Mouse (Mus musculus) CD4-positive, CD25-positive, alpha-beta regulatory T cell, adult 2 months (primary cell): Measurements from ENCODE around the gene Tmem212.

ENCODE experiments used
- DNase-seq: peaks from one replicate; pipeline ENCODE4 v3.0.0-alpha.2; 2012; ENCODE audit warnings: low read depth, low spot score

Tmem212 gene

DNA sequence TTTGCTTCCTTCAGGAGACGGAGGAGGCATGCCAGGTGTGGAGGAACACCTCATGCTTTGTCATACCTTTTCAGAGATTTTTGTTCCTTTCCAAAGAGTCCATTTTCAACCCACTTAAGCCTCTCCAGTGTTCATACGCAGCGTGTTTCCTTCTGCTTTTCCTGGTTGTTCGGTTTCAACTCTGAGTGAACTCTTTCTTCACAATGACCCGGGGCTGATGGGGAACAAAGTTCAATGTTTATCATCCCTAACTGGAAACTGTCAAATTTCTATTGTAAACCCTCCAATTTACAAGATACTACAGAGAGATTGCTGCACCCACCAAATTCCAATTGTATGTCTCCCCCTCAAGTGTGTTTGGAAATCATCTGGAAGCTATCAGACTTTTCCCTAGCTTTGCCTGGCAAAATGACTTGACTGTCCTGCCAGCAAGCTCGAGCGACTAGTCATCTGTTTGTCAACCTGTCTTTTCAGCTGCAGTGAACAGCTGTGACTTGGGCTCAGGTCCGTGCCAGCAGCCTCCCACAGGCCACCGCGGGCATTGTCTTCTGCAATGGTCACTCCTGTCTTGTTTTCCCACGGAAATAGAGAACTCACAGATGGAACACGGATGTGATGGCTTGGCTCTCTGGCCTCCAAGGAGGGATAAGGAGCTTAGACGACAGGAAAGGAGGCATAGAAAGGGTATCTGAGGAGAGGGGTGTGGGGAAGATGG lies 3.0 kb upstream of the Tmem212 start:
- DNase-seq, result no peak

- DNase-seq, result no peak
Measured at GRCm38 (mm10) chr3:27898178-27898577, 2.0 kb upstream of the Tmem212 start.

DNA sequence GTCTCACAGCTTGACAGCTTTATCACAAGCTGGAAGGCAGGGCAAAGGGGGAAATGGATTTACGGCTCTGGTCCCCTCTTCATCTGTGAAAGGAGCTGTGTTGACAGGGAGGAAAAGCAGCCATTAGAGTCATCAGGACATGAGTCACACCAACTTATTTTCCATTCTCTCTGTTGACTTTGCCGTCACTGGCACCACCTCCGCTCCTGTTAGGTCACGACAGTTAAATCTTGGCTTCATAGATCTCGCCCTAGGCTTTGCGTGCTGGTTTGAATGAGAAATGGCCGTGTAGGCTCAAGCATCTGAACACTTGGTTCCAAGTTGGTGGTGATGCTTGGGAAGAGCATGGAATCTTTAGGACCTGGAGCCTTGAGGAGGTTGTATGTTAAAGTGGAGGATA lies 9.6 kb downstream of the Tmem212 start:
- DNase-seq, result no peak

DNA sequence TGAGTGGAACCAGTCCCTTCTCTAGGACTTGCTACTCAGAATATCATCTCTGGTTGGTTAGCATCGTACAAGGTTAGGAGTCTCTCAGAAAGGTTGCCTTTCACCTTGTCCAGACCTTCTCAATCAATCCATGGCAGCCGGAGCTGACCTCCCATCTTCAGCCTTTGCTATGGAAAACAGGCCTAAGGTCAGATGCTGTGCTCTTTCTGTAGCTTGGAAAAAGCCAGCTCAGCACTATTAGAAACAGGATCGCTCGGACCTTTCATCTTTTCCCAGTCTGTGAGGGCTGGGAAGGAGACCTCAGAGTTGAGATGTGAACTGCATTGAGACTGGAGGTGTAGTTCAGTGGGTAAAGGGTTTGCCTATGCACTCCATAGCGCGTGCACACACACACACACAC lies 10.6 kb downstream of the Tmem212 start:
- DNase-seq, result no peak

DNA sequence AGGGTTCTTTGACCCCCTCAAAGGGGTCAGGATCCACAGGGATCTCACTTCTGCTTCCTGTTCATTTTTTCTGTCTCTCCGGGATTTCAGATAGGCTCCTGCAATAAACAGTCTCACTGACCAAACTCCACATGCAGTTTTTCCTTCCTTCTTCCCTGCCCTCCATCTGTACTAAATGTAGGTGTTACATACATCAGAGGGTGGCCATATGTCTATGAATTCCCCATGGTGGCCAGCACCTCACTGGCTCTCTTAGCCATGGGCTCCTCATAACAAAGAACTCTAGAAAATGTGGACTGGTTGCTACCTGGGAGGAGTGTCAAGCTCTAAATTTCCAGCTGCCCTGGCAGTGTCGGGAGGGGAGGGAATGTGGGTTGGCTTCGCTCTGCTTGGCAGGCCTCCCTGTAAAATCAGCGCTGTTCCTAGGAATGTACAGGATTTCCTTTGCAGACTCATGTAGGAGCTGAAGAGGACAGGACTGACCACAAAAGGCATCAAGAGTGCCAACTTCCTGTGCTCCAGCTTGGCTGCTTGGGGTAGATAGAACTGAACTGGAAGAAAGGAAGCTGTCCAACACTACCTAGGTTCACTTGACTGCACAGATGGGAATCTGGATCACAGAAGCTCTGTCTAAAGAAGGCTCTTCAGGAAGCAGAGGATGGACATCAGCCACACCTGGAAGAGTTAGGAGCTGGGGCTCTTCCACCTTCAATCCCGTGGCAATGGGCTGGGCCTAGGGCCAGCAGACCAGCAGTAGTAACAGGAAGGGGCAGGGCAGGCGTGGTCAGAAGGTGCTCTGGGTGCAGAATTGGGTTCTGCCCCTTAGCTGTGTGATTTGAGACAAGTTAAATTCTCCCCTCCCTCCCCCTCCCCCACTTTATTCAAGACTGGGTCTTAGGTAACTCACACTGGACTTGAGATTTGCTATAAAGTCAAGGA lies 14.0 kb downstream of the Tmem212 start:
- DNase-seq, result no peak

DNA sequence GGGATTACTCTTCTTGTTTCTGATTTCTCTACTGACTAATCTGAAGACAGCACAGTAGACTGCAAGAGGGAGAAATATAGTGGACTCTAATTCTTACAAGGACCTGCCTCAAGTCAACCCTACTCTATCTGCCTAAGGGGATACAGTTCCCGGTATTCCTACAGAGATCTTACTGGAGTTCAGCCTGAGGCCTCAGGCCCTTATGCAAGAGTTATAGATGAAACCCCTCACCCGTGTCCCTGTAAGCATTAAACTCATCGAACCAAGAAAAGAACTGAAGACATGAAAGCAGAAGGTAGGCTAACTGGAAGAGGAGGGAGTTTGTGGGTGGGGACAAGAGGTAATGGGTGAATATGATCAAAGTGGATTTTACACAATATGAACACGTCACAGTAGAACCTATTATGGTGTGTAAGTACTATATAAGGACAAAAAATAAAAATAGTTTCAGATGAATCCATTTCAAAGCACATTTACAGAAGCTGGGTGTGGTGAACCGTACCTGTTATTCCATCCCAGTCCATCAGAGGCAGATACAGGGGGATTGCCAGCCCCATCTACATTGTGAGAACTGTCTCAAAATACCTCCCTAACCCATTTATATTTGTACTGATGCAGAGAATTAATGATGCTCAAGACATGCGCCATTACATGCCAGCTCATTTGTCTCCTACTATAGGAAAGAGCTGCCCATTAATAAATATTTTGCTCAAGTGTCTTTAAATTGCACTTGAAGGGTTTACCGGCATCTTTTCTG lies 17.1 kb downstream of the Tmem212 start:
- DNase-seq, result no peak

- no peak for DNase-seq
Measured at GRCm38 (mm10) chr3:27873268-27874073, 22.7 kb downstream of the Tmem212 start.

DNA sequence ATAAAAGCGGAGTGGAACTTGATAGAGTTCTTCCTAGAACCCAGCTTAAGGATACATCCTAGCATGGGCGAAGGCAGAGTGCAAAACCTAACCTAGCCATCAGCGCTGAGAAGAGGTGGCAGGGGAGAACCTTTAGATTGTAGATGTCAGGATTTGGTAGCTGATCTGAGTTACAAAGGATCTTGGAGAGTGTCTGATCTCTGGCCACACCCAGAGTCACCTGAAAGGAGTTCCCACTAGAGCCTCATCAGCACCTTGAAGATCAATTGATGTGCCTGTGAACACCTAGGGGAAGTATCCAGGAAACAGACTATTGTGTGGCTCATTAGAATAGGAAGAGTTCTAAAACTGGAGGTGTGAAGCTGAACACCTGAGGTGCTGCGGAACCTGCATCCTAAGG lies 23.7 kb downstream of the Tmem212 start:
- no peak for DNase-seq

GRCm38 (mm10) chr3:27871891-27872290 lies 24.3 kb downstream of the Tmem212 start:
- DNase-seq, result no peak

- DNase-seq, result no peak
Measured at GRCm38 (mm10) chr3:27871371-27871770, 24.8 kb downstream of the Tmem212 start.

GRCm38 (mm10) chr3:27868681-27869080 lies 27.5 kb downstream of the Tmem212 start:
- DNase-seq, result no peak

DNA sequence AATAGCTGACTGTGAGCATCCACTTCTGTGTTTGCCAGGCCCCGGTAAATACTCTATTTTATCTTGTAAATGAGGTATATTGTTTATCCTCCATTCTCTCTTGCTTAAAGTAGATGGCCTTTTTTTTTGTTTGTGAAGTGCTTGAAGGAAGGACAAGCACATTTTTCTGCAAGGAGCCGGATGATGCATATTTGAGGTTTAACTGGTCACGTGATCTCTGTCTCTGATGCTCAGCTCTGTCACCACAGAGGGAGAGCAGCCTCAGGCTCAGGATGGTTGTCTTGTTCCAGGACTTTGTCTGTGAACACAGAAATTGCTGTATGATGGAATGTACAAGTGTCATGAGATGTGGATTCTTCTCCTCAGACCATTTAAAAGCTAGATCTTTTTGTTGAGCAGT lies 28.4 kb downstream of the Tmem212 start:
- DNase-seq, result no peak

- no peak for DNase-seq
Measured at GRCm38 (mm10) chr3:27862821-27863740, 33.1 kb downstream of the Tmem212 start.

- no peak for DNase-seq
Measured at GRCm38 (mm10) chr3:27861601-27862000, 34.6 kb downstream of the Tmem212 start.

GRCm38 (mm10) chr3:27861086-27861485 lies 35.1 kb downstream of the Tmem212 start:
- no peak for DNase-seq

DNA sequence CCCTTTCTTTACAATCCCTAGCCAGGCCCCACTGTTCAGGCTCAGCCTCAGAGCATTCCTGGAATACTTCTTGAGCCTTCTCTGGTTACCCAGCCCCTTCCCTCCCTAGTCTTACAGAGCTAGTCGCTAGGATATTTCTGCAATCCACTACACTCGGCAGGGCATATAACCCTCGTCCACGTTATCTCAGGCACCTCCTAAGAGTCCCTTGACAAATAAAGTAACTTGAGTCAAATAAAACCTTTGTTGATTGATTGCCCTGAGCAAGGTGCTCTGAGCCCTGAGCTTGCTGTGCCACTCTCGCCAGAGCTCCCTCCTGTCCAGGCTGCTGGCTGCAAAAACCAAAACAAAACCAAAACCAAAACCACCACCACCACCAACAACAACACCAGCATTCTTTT lies 37.0 kb downstream of the Tmem212 start:
- no peak for DNase-seq

- no peak for DNase-seq
Measured at GRCm38 (mm10) chr3:27858441-27859115, 37.6 kb downstream of the Tmem212 start.

GRCm38 (mm10) chr3:27856288-27856687 lies 39.9 kb downstream of the Tmem212 start:
- no peak for DNase-seq

GRCm38 (mm10) chr3:27854431-27855180 lies 41.6 kb downstream of the Tmem212 start:
- no peak for DNase-seq
